Mouse (Mus musculus) liver, postnatal 0 days (tissue): Measurements from ENCODE around the gene Pamr1.

Experiments
- CTCF ChIP-seq: sonication (generic); IDR thresholded peaks from 2 replicates; pipeline ENCODE4 v1.5.1; 2016; ENCODE audit warnings: antibody characterized with exemption, low read depth
- EP300 ChIP-seq: IDR thresholded peaks from 2 replicates; pipeline ENCODE4 v1.6.1; 2016; ENCODE audit warnings: antibody characterized with exemption, low read depth, mild to moderate bottlenecking

GRCm38 (mm10) chr2:102557085-102557484 lies 7.3 kb downstream of the Pamr1 start:
- no peak for TF ChIP-seq CTCF
- no peak for TF ChIP-seq EP300
